Comparison of ENCODE assay signal across 34 mouse cellular contexts in the genomic region with DNA sequence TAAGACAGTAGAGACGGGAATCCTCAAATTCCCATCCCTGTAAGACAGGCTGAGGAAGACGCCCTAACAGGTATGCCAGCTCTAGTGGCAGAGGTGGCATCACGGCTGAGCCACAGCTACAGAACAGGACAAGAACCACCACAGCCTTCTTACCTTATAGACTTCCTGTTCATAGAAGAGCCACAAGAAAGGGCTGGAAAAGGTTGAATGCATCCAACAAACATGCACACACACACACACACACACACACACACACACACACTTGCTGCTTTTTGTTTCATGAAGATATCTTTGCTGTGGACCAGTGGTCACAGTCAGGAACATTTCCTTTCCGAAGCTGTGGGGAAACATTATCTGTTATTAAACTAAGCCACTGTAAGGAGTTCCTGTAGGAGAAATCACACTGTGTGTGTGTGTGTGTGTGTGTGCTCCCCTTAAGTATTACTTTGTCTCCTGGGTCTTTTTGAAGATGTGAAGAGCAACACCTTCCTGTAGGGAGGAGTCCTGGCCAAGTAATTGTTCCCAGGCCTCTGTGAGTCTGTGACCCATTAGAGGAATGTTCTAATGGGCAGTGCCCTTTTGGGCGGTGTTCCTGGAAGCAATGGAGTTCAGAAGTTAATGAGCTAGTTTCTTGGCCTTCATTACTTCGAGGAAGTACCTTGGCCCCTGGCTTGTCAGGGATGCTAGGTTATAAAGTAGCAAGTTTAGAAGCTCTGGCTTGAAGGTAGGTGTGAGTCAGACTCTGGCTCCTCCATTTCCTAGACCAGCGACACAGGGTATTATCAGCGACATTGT. TPM values are rescaled to one million over a fixed set of nuclear protein-coding genes. Genes with fewer than 3 reads are reported as not detected.
DNase-seq lines count a peak whose midpoint lies in the region; ATAC-seq and TF ChIP-seq lines count a peak whose summit lies in the region.
"Had no signal": no experiment of that assay in that cellular context is flagged by ENCODE, and none has a peak within 500 bp of the region (broad histone marks: within the 10 kb centered on the region; RNA-seq: fewer than 3 reads in every experiment).

No protein-coding gene starts in this region.

- no peak for ATAC-seq in kidney, embryonic 16.5 days (ENCODE audit: low FRiP score, low TSS enrichment)
- ATAC-seq in intestine, embryonic 15.5 days = peak; percentile 28
- ATAC-seq: hindbrain, postnatal 0 days; lung, postnatal 0 days; midbrain, embryonic 15.5 days had no signal

- H3K36me3 ChIP-seq in kidney, embryonic 16.5 days (ENCODE audit: insufficient read depth, low read length) = no peaks in the 10 kb centered on the region
- H3K36me3 ChIP-seq in intestine, embryonic 15.5 days = no peaks in the 10 kb centered on the region
- H3K36me3 ChIP-seq: embryonic facial prominence, embryonic 13.5 days; forebrain, embryonic 12.5 days; hindbrain, embryonic 10.5 days; midbrain, embryonic 15.5 days had no signal

- no peak for DNase-seq in gastrocnemius, adult 2 months
- DNase-seq in gastrocnemius, postnatal 4 days (ENCODE audit: low spot score in 2 of 2) = no peak
- DNase-seq in kidney, adult 8-10 months = peak; percentile 85 to 86
- DNase-seq in naive thymus-derived CD4-positive, alpha-beta T cell, adult 2 months (ENCODE audit: low read depth) = peak; percentile 78
- no peak for DNase-seq in retina, postnatal 1 day
- no peak for DNase-seq in cerebellum, adult 9-10 months
- DNase-seq: adrenal gland, adult 2 months; cerebellum, adult 18-20 months; cerebellum, postnatal 36 days; embryo, embryonic 11 days; gastrocnemius, postnatal 36 days; right cerebral cortex, adult 18-20 months; right cerebral cortex, postnatal 4 days; thymus, postnatal 25 days had no signal

- peak overlapping the region; percentile 80 for H3K27ac ChIP-seq in gastrocnemius, adult 2 months
- H3K27ac ChIP-seq in kidney, embryonic 16.5 days (ENCODE audit: low read length) = no peak overlapping the region
- no peak overlapping the region for H3K27ac ChIP-seq in intestine, embryonic 15.5 days
- H3K27ac ChIP-seq: embryonic facial prominence, embryonic 13.5 days; forebrain, embryonic 12.5 days; hindbrain, embryonic 10.5 days; hindbrain, postnatal 0 days; macrophage; midbrain, embryonic 15.5 days had no signal

- H3K27me3 ChIP-seq in kidney, embryonic 16.5 days (ENCODE audit: insufficient read depth, low read length) = no peaks in the 10 kb centered on the region
- H3K27me3 ChIP-seq in intestine, embryonic 15.5 days (replicated peaks) = no peaks in the 10 kb centered on the region
- H3K27me3 ChIP-seq: embryonic facial prominence, embryonic 13.5 days; forebrain, embryonic 12.5 days; midbrain, embryonic 15.5 days had no signal

- H3K4me2 ChIP-seq in kidney, embryonic 16.5 days (replicated peaks; ENCODE audit: low read depth, low read length) = no peak overlapping the region
- no peak overlapping the region for H3K4me2 ChIP-seq in intestine, embryonic 15.5 days (replicated peaks)
- H3K4me2 ChIP-seq: embryonic facial prominence, embryonic 13.5 days; forebrain, embryonic 12.5 days; heart, embryonic 11.5 days; midbrain, embryonic 15.5 days had no signal

- TF ChIP-seq CTCF in gastrocnemius, adult 2 months (IDR thresholded peaks at IDR 0.05) = no peak

- H3K4me3 ChIP-seq in gastrocnemius, adult 2 months = no peak overlapping the region
- H3K4me3 ChIP-seq in kidney, embryonic 16.5 days (ENCODE audit: low read length) = no peak overlapping the region
- H3K4me3 ChIP-seq in intestine, embryonic 15.5 days (replicated peaks) = no peak overlapping the region
- H3K4me3 ChIP-seq: embryonic facial prominence, embryonic 13.5 days; erythroblast, embryonic 14.5 days; forebrain, embryonic 12.5 days; hindbrain, embryonic 10.5 days; midbrain, embryonic 15.5 days had no signal

- WGBS in kidney, embryonic 16.5 days = 81% methylated on average over 8 of the region's 8 CpGs
- 88% methylated on average over 8 of the region's 8 CpGs for WGBS in intestine, embryonic 15.5 days

- H3K9me3 ChIP-seq in kidney, embryonic 16.5 days (ENCODE audit: low read length) = no peaks in the 10 kb centered on the region
- no peaks in the 10 kb centered on the region for H3K9me3 ChIP-seq in intestine, embryonic 15.5 days
- H3K9me3 ChIP-seq: embryonic facial prominence, embryonic 13.5 days; forebrain, embryonic 12.5 days; hindbrain, embryonic 10.5 days; midbrain, embryonic 15.5 days had no signal

- no peak overlapping the region for H3K9ac ChIP-seq in kidney, embryonic 16.5 days (replicated peaks; ENCODE audit: low read length)
- no peak overlapping the region for H3K9ac ChIP-seq in intestine, embryonic 15.5 days
- H3K9ac ChIP-seq: embryonic facial prominence, embryonic 13.5 days; forebrain, embryonic 12.5 days; midbrain, embryonic 15.5 days had no signal

- H3K4me1 ChIP-seq in kidney, embryonic 16.5 days (ENCODE audit: insufficient read depth, low read length) = peaks cover 16% of the 10 kb centered on the region; the same call in 1 of the 2 replicates
- no peaks in the 10 kb centered on the region for H3K4me1 ChIP-seq in intestine, embryonic 15.5 days (replicated peaks)
- H3K4me1 ChIP-seq: embryonic facial prominence, embryonic 13.5 days had no signal

- intact Hi-C loops in gastrocnemius, adult 2 months (cut with DNase I) = no loop called here

RNA-seq across cellular contexts. Expression of gene Anapc15-ps, which starts 25.9 kb away (rescaled TPM):
- not detected for total RNA-seq in gastrocnemius, adult 2 months (2021)
- total RNA-seq in gastrocnemius, postnatal 4 days (2021) = not detected
- 1.8 TPM in 1 of 2 replicates, not detected in the other for polyA plus RNA-seq in kidney, embryonic 16.5 days (2015; fragmentation: Nextera tagmentation; extraction: Ambion mirVana)
- polyA plus RNA-seq in intestine, embryonic 15.5 days (2015; fragmentation: Nextera tagmentation; extraction: Ambion mirVana) = not detected in 2 replicates
- total RNA-seq: adrenal gland, adult 2 months; ES-E14; gastrocnemius, postnatal 36 days; hindbrain, postnatal 0 days; layer of hippocampus, postnatal 10 days; left cerebral cortex, adult 8-10 months; liver, adult 2 months had no signal
- polyA plus RNA-seq: adrenal gland, adult 2 months; embryonic facial prominence, embryonic 13.5 days; erythroblast, embryonic 14.5 days; forebrain, embryonic 12.5 days; heart, embryonic 11.5 days; heart, postnatal 0 days; hindbrain, embryonic 10.5 days; hindbrain, postnatal 0 days; limb, embryonic 11.5 days; liver, adult 2 months; liver, embryonic 16.5 days; lung, postnatal 0 days; midbrain, embryonic 15.5 days; neural tube, embryonic 14.5 days; stomach, embryonic 14.5 days had no signal

Comparison
In these comparisons a context has a peak if more than half of its experiments do, and no peak if none do; other contexts are left out.
1. DNase-seq: peak in kidney, adult 8-10 months (2 of 2) and naive thymus-derived CD4-positive, alpha-beta T cell, adult 2 months (single experiment); none in gastrocnemius, adult 2 months (single experiment), gastrocnemius, postnatal 4 days (0 of 2), retina, postnatal 1 day (single experiment) and cerebellum, adult 9-10 months (single experiment).